Mouse (Mus musculus) 3134 (cell line): ENCODE results near the gene Pdhx.

Experiments used
- DNase-seq: peaks from one replicate; pipeline ENCODE4 v3.0.0-alpha.2; 2011; ENCODE audit warnings: low spot score; ENCODE audit not compliant: insufficient read length; ENCODE audit errors: extremely low read depth

Pdhx gene

GRCm38 (mm10) chr2:103073219-103073982 is at the start of gene Pdhx, which contains the start of gene Apip:
Pdhx (minus strand) TSS chr2:103073513.
Apip (plus strand) TSS chr2:103073675.
- DNase-seq = peak; percentile 100

GRCm38 (mm10) chr2:103119197-103119854 is 46.0 kb upstream of the Pdhx start:
- DNase-seq = no peak

GRCm38 (mm10) chr2:103118324-103119196 is 45.2 kb upstream of the Pdhx start:
- DNase-seq = no peak

GRCm38 (mm10) chr2:103117212-103117611 is 43.9 kb upstream of the Pdhx start:
- DNase-seq = peak; percentile 3

- no peak for DNase-seq
Measured at GRCm38 (mm10) chr2:103111669-103112068, 38.4 kb upstream of the Pdhx start.

GRCm38 (mm10) chr2:103106172-103106571 is 32.9 kb upstream of the Pdhx start:
- DNase-seq = no peak

- DNase-seq = no peak
Measured at GRCm38 (mm10) chr2:103102595-103102994, 29.3 kb upstream of the Pdhx start.

- DNase-seq = no peak
Measured at GRCm38 (mm10) chr2:103089521-103089920, 16.2 kb upstream of the Pdhx start.

- no peak for DNase-seq
Measured at GRCm38 (mm10) chr2:103088099-103088498, 14.8 kb upstream of the Pdhx start.

GRCm38 (mm10) chr2:103086432-103086831 is 13.1 kb upstream of the Pdhx start:
- no peak for DNase-seq

GRCm38 (mm10) chr2:103085633-103086032 is 12.3 kb upstream of the Pdhx start:
- DNase-seq = no peak

GRCm38 (mm10) chr2:103084451-103084850 is 11.1 kb upstream of the Pdhx start:
- DNase-seq = peak; percentile 12

GRCm38 (mm10) chr2:103082853-103083252 is 9.5 kb upstream of the Pdhx start:
- DNase-seq = no peak

- DNase-seq = no peak
Measured at GRCm38 (mm10) chr2:103081706-103082105, 8.4 kb upstream of the Pdhx start.

GRCm38 (mm10) chr2:103081117-103081516 is 7.8 kb upstream of the Pdhx start:
- DNase-seq = no peak

GRCm38 (mm10) chr2:103070586-103070985 is 2.7 kb downstream of the Pdhx start:
- DNase-seq = no peak

- DNase-seq = no peak
Measured at GRCm38 (mm10) chr2:103069752-103070405, 3.4 kb downstream of the Pdhx start.

GRCm38 (mm10) chr2:103068602-103069001 is 4.7 kb downstream of the Pdhx start:
- no peak for DNase-seq

GRCm38 (mm10) chr2:103067552-103068207 is 5.6 kb downstream of the Pdhx start:
- DNase-seq = no peak
